Mouse (Mus musculus) stomach, postnatal 0 days (tissue): ENCODE results near the gene Dgcr2. TPM values are rescaled to one million over a fixed set of nuclear protein-coding genes. Genes with fewer than 3 reads are reported as not detected.

Experiments used
- ATAC-seq: fragments of 200-750 bp; cut with Nextera tagmentation; 2 replicates; pipeline ENCODE4 v1.8.0; 2017; ENCODE audit not compliant: low FRiP score, low TSS enrichment
- DNase-seq: peaks from one replicate; pipeline ENCODE4 v3.0.0-alpha.2; 2016; ENCODE audit warnings: low spot score
- H3K27ac ChIP-seq: fragments of 300-500 bp; sonication (generic); replicated peaks from 2 replicates; pipeline ENCODE4 v1.5.1; 2014; ENCODE audit warnings: mild to moderate bottlenecking, control low read depth
- H3K27me3 ChIP-seq: fragments of 300-500 bp; sonication (generic); 2 replicates; pipeline ENCODE4 v1.6.1; 2014; ENCODE audit warnings: low read length; ENCODE audit not compliant: control insufficient read depth, insufficient read depth
- H3K36me3 ChIP-seq: fragments of 300-500 bp; sonication (generic); 2 replicates; pipeline ENCODE4 v1.6.1; 2014; ENCODE audit warnings: low read length, mixed read lengths; ENCODE audit not compliant: control insufficient read depth, insufficient read depth
- H3K4me1 ChIP-seq: fragments of 300-500 bp; sonication (generic); replicated peaks from 2 replicates; pipeline ENCODE4 v1.6.1; 2014; ENCODE audit warnings: antibody characterized with exemption; ENCODE audit not compliant: control insufficient read depth, insufficient read depth
- H3K4me2 ChIP-seq: fragments of 300-500 bp; sonication (generic); replicated peaks from 2 replicates; pipeline ENCODE4 v1.6.1; 2014; ENCODE audit warnings: low read depth, mild to moderate bottlenecking, control low read depth, moderate library complexity
- H3K4me3 ChIP-seq: fragments of 300-500 bp; sonication (generic); 2 replicates; pipeline ENCODE4 v1.5.1; 2014; ENCODE audit warnings: low read depth, low read length, control low read depth
- H3K9ac ChIP-seq: fragments of 300-500 bp; sonication (generic); 2 replicates; pipeline ENCODE4 v1.6.1; 2014; ENCODE audit warnings: mild to moderate bottlenecking, low read length, control low read depth, mixed read lengths
- H3K9me3 ChIP-seq: fragments of 300-500 bp; sonication (generic); 2 replicates; pipeline ENCODE4 v1.6.1; 2016; ENCODE audit warnings: low read length; ENCODE audit not compliant: control insufficient read depth
- CTCF ChIP-seq: IDR thresholded peaks from 2 replicates; pipeline ENCODE4 v1.5.1; 2016; ENCODE audit warnings: antibody characterized with exemption, low read depth, mild to moderate bottlenecking, moderate library complexity
- EP300 ChIP-seq: optimal IDR thresholded peaks from 2 replicates; pipeline ENCODE3; 2016; ENCODE audit warnings: antibody characterized with exemption
- WGBS: fragments of 180-500 bp; shearing (Covaris S2); extraction: QIAGEN DNeasy Blood & Tissue Kit; methylation state at CpG from one replicate; pipeline ENCODE4 v1.1.7; 2014; 5-methylcytosine and 5-hydroxymethylcytosine counted together
- polyA plus RNA-seq: library from polyadenylated mRNA; unstranded; fragments of >200 nt; fragmentation: Nextera tagmentation; extraction: Ambion mirVana; gene quantifications from 2 replicates; pipeline ENCODE4 v1.2.1, GENCODE M21; 2015

Gene Dgcr2
- polyA plus RNA-seq, 1 experiment from 2014 or later, result 38.8 TPM

GRCm38 (mm10) chr16:17842437-17842836 is 55.9 kb downstream of the Dgcr2 start:
- Histone ChIP-seq H3K4me3 (no peak overlapping the region), H3K27me3 (no peaks in the 10 kb centered on the region), H3K9me3 (no peaks in the 10 kb centered on the region), H3K27ac (no peak overlapping the region), H3K36me3 (peaks cover 40% of the 10 kb centered on the region), H3K9ac (no peak overlapping the region), H3K4me2 (no peak overlapping the region), H3K4me1 (no peaks in the 10 kb centered on the region)
- WGBS, result 91% methylated on average over 7 of the region's 7 CpGs
- ATAC-seq (no peak), DNase-seq (no peak)
- no peak for TF ChIP-seq CTCF
- TF ChIP-seq EP300, result no peak

GRCm38 (mm10) chr16:17839976-17840375 is 58.4 kb downstream of the Dgcr2 start:
- H3K4me2 ChIP-seq, result no peak overlapping the region
- H3K4me3 ChIP-seq, result no peak overlapping the region
- ATAC-seq (no peak), DNase-seq (no peak)
- 84% methylated on average over 4 of the region's 4 CpGs for WGBS
- no peak overlapping the region for H3K9ac ChIP-seq
- H3K4me1 ChIP-seq, result no peaks in the 10 kb centered on the region
- peaks cover 30% of the 10 kb centered on the region for H3K36me3 ChIP-seq
- peaks cover 3% of the 10 kb centered on the region; the same call in 1 of the 2 replicates for H3K27me3 ChIP-seq
- H3K27ac ChIP-seq, result no peak overlapping the region
- no peak for TF ChIP-seq EP300
- no peak for TF ChIP-seq CTCF
- H3K9me3 ChIP-seq, result no peaks in the 10 kb centered on the region

GRCm38 (mm10) chr16:17838051-17838450 is 60.3 kb downstream of the Dgcr2 start, which contains the start of gene Car15:
Car15 (minus strand) TSS chr16:17838364.
- Histone ChIP-seq H3K27me3 (peaks cover 13% of the 10 kb centered on the region; the same call in 1 of the 2 replicates), H3K4me2 (no peak within 1 kb of the TSS), H3K4me1 (no peaks in the 10 kb centered on the region), H3K9me3 (no peaks in the 10 kb centered on the region), H3K27ac (no peak within 1 kb of the TSS), H3K36me3 (peaks cover 24% of the 10 kb centered on the region), H3K4me3 (no peak within 1 kb of the TSS), H3K9ac (no peak within 1 kb of the TSS)
- DNase-seq (no peak), ATAC-seq (no peak)
- WGBS, result 72% methylated on average over 6 of the region's 6 CpGs
- TF ChIP-seq CTCF, result no peak
- TF ChIP-seq EP300, result no peak

GRCm38 (mm10) chr16:17835481-17835880 is 62.9 kb downstream of the Dgcr2 start:
- peaks cover 22% of the 10 kb centered on the region; the same call in 1 of the 2 replicates for H3K27me3 ChIP-seq
- TF ChIP-seq CTCF (no peak), EP300 (no peak)

GRCm38 (mm10) chr16:17834543-17834942 is 63.8 kb downstream of the Dgcr2 start:
- H3K4me1 ChIP-seq, result no peaks in the 10 kb centered on the region
- ATAC-seq, result no peak
- H3K27ac ChIP-seq, result no peak overlapping the region
- TF ChIP-seq CTCF (no peak), EP300 (no peak)
- no peak overlapping the region for H3K4me3 ChIP-seq
- H3K36me3 ChIP-seq, result no peaks in the 10 kb centered on the region
- peaks cover 22% of the 10 kb centered on the region; the same call in 1 of the 2 replicates for H3K27me3 ChIP-seq
- no peak for DNase-seq
- H3K9me3 ChIP-seq, result no peaks in the 10 kb centered on the region
- WGBS, result 50% methylated on average over 7 of the region's 7 CpGs
- H3K9ac ChIP-seq, result no peak overlapping the region
- no peak overlapping the region; the same call in 1 of the 2 replicates for H3K4me2 ChIP-seq

More at GRCm38 (mm10) chr16:17835481-17835880, 62.9 kb downstream of the Dgcr2 start:
- WGBS, result 43% methylated on average over 13 of the region's 13 CpGs
- no peaks in the 10 kb centered on the region for H3K9me3 ChIP-seq
- no peak for ATAC-seq
- no peaks in the 10 kb centered on the region for H3K4me1 ChIP-seq
- no peak overlapping the region for H3K27ac ChIP-seq
- DNase-seq, result no peak
- no peak overlapping the region for H3K4me3 ChIP-seq
- no peak overlapping the region for H3K9ac ChIP-seq
- 0 out of 2 replicates have a peak, but pooled peaks cover 3% of the 10 kb centered on the region for H3K36me3 ChIP-seq
- no peak overlapping the region for H3K4me2 ChIP-seq

GRCm38 (mm10) chr16:17833681-17834399 is 64.5 kb downstream of the Dgcr2 start:
- peaks cover 22% of the 10 kb centered on the region; the same call in 1 of the 2 replicates for H3K27me3 ChIP-seq
- DNase-seq, result peak; percentile 37
- H3K4me1 ChIP-seq, result no peaks in the 10 kb centered on the region
- H3K9me3 ChIP-seq, result no peaks in the 10 kb centered on the region
- H3K27ac ChIP-seq, result no peak overlapping the region
- peak overlapping the region; percentile 93 for H3K4me2 ChIP-seq
- WGBS, result under 1% methylated on average over 56 of the region's 103 CpGs
- H3K36me3 ChIP-seq, result no peaks in the 10 kb centered on the region
- H3K9ac ChIP-seq, result peak overlapping the region; percentile 38; the same call in 1 of the 2 replicates
- peak; percentile 24; the same call in 1 of the 2 replicates for ATAC-seq
- TF ChIP-seq EP300 (no peak), CTCF (no peak)
- peak overlapping the region; percentile 48 for H3K4me3 ChIP-seq
